Mouse (Mus musculus): ENCODE data around the gene Gdpd3. TPM values are rescaled to one million over a fixed set of nuclear protein-coding genes. Genes with fewer than 3 reads are reported as not detected.

Gdpd3 gene
- polyA plus RNA-seq, 1 experiment = 9.2 TPM

- DNase-seq (ENCODE audit: low read depth) = no peak
- peak; percentile 14; the same call in 1 of the 2 replicates for TF ChIP-seq CTCF (IDR thresholded peaks at IDR 0.05; ENCODE audit: borderline replicate concordance, extremely low read depth, insufficient read depth, insufficient read length)
- TF ChIP-seq POLR2A (IDR thresholded peaks at IDR 0.05; ENCODE audit: borderline replicate concordance, extremely low read depth, insufficient read depth, insufficient read length, poor library complexity, severe bottlenecking) = no peak
Observed at GRCm38 (mm10) chr7:126818818-126819217, 52.7 kb downstream of the Gdpd3 start.

DNA sequence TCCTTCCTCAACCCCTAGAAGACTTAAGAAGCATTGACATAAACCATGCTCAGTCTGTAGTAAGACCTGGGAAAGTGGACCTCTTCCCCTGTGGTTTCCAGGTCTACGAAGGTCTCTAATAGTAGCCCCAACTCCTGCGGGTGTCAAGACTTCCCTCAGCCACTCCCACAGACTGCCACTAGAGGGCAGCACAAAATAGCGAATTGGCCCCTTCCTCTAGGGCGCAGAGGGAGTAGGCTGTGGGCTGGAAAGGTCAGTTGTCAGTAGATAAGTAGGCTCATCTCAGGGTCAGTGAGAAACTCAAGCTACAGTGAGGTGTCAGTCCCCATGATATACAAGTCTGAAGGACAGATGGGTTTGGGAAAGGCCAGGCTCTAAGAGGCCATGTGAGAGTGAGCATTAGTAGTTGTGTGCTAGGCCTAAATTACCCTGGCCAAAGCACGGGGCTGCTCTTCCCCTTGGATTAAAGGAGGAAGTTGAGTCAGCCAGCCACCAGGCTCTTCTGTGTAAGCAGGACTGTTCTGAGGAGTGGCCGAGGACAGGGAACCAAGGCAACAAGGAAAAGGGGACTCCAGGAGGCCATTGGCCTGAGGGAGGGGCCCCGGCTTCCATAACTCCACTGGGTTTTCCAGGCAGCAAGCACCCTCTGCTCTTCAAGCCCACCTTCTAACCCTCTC lies 55.8 kb downstream of the Gdpd3 start:
- TF ChIP-seq POLR2A (IDR thresholded peaks at IDR 0.05; ENCODE audit: borderline replicate concordance, extremely low read depth, insufficient read depth, insufficient read length, poor library complexity, severe bottlenecking) = no peak
- TF ChIP-seq CTCF (IDR thresholded peaks at IDR 0.05; ENCODE audit: borderline replicate concordance, extremely low read depth, insufficient read depth, insufficient read length) = peak; percentile 98
- peak; percentile 84 for DNase-seq (ENCODE audit: low read depth)

- no peak for TF ChIP-seq CTCF (IDR thresholded peaks at IDR 0.05; ENCODE audit: borderline replicate concordance, extremely low read depth, insufficient read depth, insufficient read length)
- no peak for TF ChIP-seq POLR2A (IDR thresholded peaks at IDR 0.05; ENCODE audit: borderline replicate concordance, extremely low read depth, insufficient read depth, insufficient read length, poor library complexity, severe bottlenecking)
- no peak for DNase-seq (ENCODE audit: low read depth)
Observed at GRCm38 (mm10) chr7:126822741-126823140, 56.6 kb downstream of the Gdpd3 start.

GRCm38 (mm10) chr7:126823202-126823711 lies 57.1 kb downstream of the Gdpd3 start:
- peak; percentile 85 for DNase-seq (ENCODE audit: low read depth)
- TF ChIP-seq POLR2A (IDR thresholded peaks at IDR 0.05; ENCODE audit: borderline replicate concordance, extremely low read depth, insufficient read depth, insufficient read length, poor library complexity, severe bottlenecking) (peak; percentile 48; the same call in 1 of the 2 replicates), CTCF (IDR thresholded peaks at IDR 0.05; ENCODE audit: borderline replicate concordance, extremely low read depth, insufficient read depth, insufficient read length) (no peak)

- no peak for DNase-seq (ENCODE audit: low read depth)
- no peak for TF ChIP-seq CTCF (IDR thresholded peaks at IDR 0.05; ENCODE audit: borderline replicate concordance, extremely low read depth, insufficient read depth, insufficient read length)
- TF ChIP-seq POLR2A (IDR thresholded peaks at IDR 0.05; ENCODE audit: borderline replicate concordance, extremely low read depth, insufficient read depth, insufficient read length, poor library complexity, severe bottlenecking) = no peak
Observed at GRCm38 (mm10) chr7:126823940-126824339, 57.8 kb downstream of the Gdpd3 start.

Other genes starting within 250 kb of the Gdpd3 start
- 108 and 149 TPM in 2 replicates for gene Eif3c, start 199.9 kb upstream of the Gdpd3 start, polyA plus RNA-seq (2012; rRNA removed)
- gene Apobr, start 181.4 kb upstream of the Gdpd3 start, polyA plus RNA-seq (2012; rRNA removed) = 0.38 and 0.81 TPM in 2 replicates
- 45.5 and 64.3 TPM in 2 replicates for gene Cln3, start 180.5 kb upstream of the Gdpd3 start, polyA plus RNA-seq (2012; rRNA removed)
- gene Il27, start 171.4 kb upstream of the Gdpd3 start, polyA plus RNA-seq (2012; rRNA removed) = not detected in 2 replicates
- gene Nupr1, start 135.5 kb upstream of the Gdpd3 start, polyA plus RNA-seq (2012; rRNA removed) = 2.7 and 3.9 TPM in 2 replicates
- gene Sgf29, start 117.0 kb upstream of the Gdpd3 start, polyA plus RNA-seq (2012; rRNA removed) = 61.5 and 70.4 TPM in 2 replicates
- 1.5 and 1.6 TPM in 2 replicates for gene Sult1a1, start 89.9 kb upstream of the Gdpd3 start, polyA plus RNA-seq (2012; rRNA removed)
- 39.8 and 55.6 TPM in 2 replicates for gene Bola2, start 70.9 kb upstream of the Gdpd3 start, polyA plus RNA-seq (2012; rRNA removed)
- 42.9 and 64.6 TPM in 2 replicates for gene Slx1b, start 70.5 kb upstream of the Gdpd3 start, polyA plus RNA-seq (2012; rRNA removed)
- gene Coro1a, start 58.5 kb upstream of the Gdpd3 start, polyA plus RNA-seq (2012; rRNA removed) = 93.3 and 122 TPM in 2 replicates
- 224 and 233 TPM in 2 replicates for gene Mapk3, start 6.7 kb upstream of the Gdpd3 start, polyA plus RNA-seq (2012; rRNA removed)
- 181 and 258 TPM in 2 replicates for gene Ypel3, start 10.6 kb downstream of the Gdpd3 start, polyA plus RNA-seq (2012; rRNA removed)
- 1.6 and 2.3 TPM in 2 replicates for gene Tbx6, start 15.1 kb downstream of the Gdpd3 start, polyA plus RNA-seq (2012; rRNA removed)
- gene Ppp4c, start 26.2 kb downstream of the Gdpd3 start, polyA plus RNA-seq (2012; rRNA removed) = 219 and 232 TPM in 2 replicates
- gene Fam57b, start 31.3 kb downstream of the Gdpd3 start, polyA plus RNA-seq (2012; rRNA removed) = 199 and 224 TPM in 2 replicates
- not detected in 2 replicates for gene 4930451I11Rik, start 65.3 kb downstream of the Gdpd3 start, polyA plus RNA-seq (2012; rRNA removed)
- gene Doc2a, start 81.1 kb downstream of the Gdpd3 start, polyA plus RNA-seq (2012; rRNA removed) = 11.8 and 13.2 TPM in 2 replicates
- 48.6 and 65.1 TPM in 2 replicates for gene Hirip3, start 95.6 kb downstream of the Gdpd3 start, polyA plus RNA-seq (2012; rRNA removed)
- gene Ino80e, start 96.0 kb downstream of the Gdpd3 start, polyA plus RNA-seq (2012; rRNA removed) = 86.9 and 99.3 TPM in 2 replicates
- 101 and 131 TPM in 2 replicates for gene Taok2, start 118.4 kb downstream of the Gdpd3 start, polyA plus RNA-seq (2012; rRNA removed)
- 28.3 and 36.8 TPM in 2 replicates for gene Tmem219, start 156.6 kb downstream of the Gdpd3 start, polyA plus RNA-seq (2012; rRNA removed)
- gene Kctd13, start 162.5 kb downstream of the Gdpd3 start, polyA plus RNA-seq (2012; rRNA removed) = 91.1 and 108 TPM in 2 replicates
- 21.0 and 21.2 TPM in 2 replicates for gene Asphd1, start 183.2 kb downstream of the Gdpd3 start, polyA plus RNA-seq (2012; rRNA removed)
- 84.2 and 129 TPM in 2 replicates for gene Sez6l2, start 184.2 kb downstream of the Gdpd3 start, polyA plus RNA-seq (2012; rRNA removed)
- 153 and 166 TPM in 2 replicates for gene Cdipt, start 209.6 kb downstream of the Gdpd3 start, polyA plus RNA-seq (2012; rRNA removed)
- gene Cdiptos, start 209.8 kb downstream of the Gdpd3 start, polyA plus RNA-seq (2012; rRNA removed) = 0.59 and 1.0 TPM in 2 replicates
- gene Mvp, start 248.3 kb downstream of the Gdpd3 start, polyA plus RNA-seq (2012; rRNA removed) = 3.5 and 4.3 TPM in 2 replicates